Mouse (Mus musculus) hindbrain, embryonic 11.5 days (tissue): Measurements from ENCODE around the gene Arhgef18. TPM values are rescaled to one million over a fixed set of nuclear protein-coding genes. Genes with fewer than 3 reads are reported as not detected.

ENCODE experiments used
- ATAC-seq: fragments of 200-750 bp; cut with Nextera tagmentation; 2 replicates; pipeline ENCODE4 v1.8.0; 2017; ENCODE audit warnings: mild to moderate bottlenecking, moderate TSS enrichment, moderate library complexity; ENCODE audit not compliant: low FRiP score
- DNase-seq: peaks from one replicate; pipeline ENCODE4 v3.0.0-alpha.2; 2015; ENCODE audit warnings: low spot score
- H3K27ac ChIP-seq: fragments of 300-500 bp; sonication (generic); 2 replicates; pipeline ENCODE4 v1.5.1; 2014; ENCODE audit warnings: mild to moderate bottlenecking, low read depth, low read length
- H3K27me3 ChIP-seq: fragments of 300-500 bp; sonication (generic); 2 replicates; pipeline ENCODE4 v1.6.1; 2014; ENCODE audit warnings: mild to moderate bottlenecking, low read length, moderate library complexity, mixed read lengths; ENCODE audit not compliant: control insufficient read depth, insufficient read depth
- H3K36me3 ChIP-seq: fragments of 300-500 bp; sonication (generic); 2 replicates; pipeline ENCODE4 v1.6.1; 2014; ENCODE audit warnings: mild to moderate bottlenecking, low read length, moderate library complexity, mixed read lengths; ENCODE audit not compliant: control insufficient read depth, insufficient read depth
- H3K4me1 ChIP-seq: fragments of 300-500 bp; sonication (generic); replicated peaks from 2 replicates; pipeline ENCODE4 v1.6.1; 2014; ENCODE audit warnings: low read length, mixed read lengths; ENCODE audit not compliant: control insufficient read depth, insufficient read depth
- H3K4me2 ChIP-seq: fragments of 300-500 bp; sonication (generic); replicated peaks from 2 replicates; pipeline ENCODE4 v1.6.1; 2014; ENCODE audit warnings: mild to moderate bottlenecking, low read depth, low read length
- H3K4me3 ChIP-seq: fragments of 300-500 bp; sonication (generic); 2 replicates; pipeline ENCODE4 v1.5.1; 2014; ENCODE audit warnings: low read depth, low read length
- H3K9ac ChIP-seq: fragments of 300-500 bp; sonication (generic); 2 replicates; pipeline ENCODE4 v1.6.1; 2014; ENCODE audit warnings: low read depth, low read length
- H3K9me3 ChIP-seq: fragments of 300-500 bp; sonication (generic); 2 replicates; pipeline ENCODE4 v1.6.1; 2016; ENCODE audit warnings: low read length; ENCODE audit not compliant: control insufficient read depth
- WGBS: fragments of 180-500 bp; shearing (Covaris S2); extraction: QIAGEN DNeasy Blood & Tissue Kit; methylation state at CpG from one replicate; pipeline ENCODE4 v1.1.7; 2014; 5-methylcytosine and 5-hydroxymethylcytosine counted together
- polyA plus RNA-seq: library from polyadenylated mRNA; unstranded; fragments of >200 nt; fragmentation: Nextera tagmentation; extraction: Ambion mirVana; gene quantifications from 2 replicates; pipeline ENCODE4 v1.2.1, GENCODE M21; 2014

Gene Arhgef18
- polyA plus RNA-seq, 1 experiment from 2014 or later: 10.9 TPM

DNA sequence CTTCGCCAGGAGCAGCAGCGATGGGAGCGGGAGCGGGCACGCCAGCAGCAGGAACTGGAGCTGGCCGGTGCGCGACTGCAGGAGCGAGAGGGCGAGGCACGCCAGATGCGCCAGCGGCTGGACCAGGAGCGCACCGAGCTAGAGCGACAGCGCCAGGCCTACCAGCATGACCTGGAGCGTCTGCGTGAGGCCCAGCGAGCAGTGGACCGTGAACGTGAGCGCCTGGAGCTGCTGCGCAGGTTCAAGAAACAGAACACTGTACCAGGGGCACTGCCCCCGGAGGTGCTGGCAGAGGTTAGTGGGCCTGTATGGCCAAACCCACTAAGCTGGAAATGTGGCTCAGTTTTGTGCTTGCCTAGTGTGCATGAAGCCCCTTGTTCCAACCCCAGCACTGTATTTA, 59.2 kb downstream of the Arhgef18 start:
- ATAC-seq (no peak), DNase-seq (no peak)
- H3K27ac ChIP-seq: no peak overlapping the region
- H3K4me3 ChIP-seq: no peak overlapping the region
- H3K27me3 ChIP-seq: no peaks in the 10 kb centered on the region
- peaks cover 9% of the 10 kb centered on the region for H3K36me3 ChIP-seq
- H3K9me3 ChIP-seq: no peaks in the 10 kb centered on the region
- H3K4me2 ChIP-seq: no peak overlapping the region
- no peak overlapping the region for H3K9ac ChIP-seq
- no peaks in the 10 kb centered on the region for H3K4me1 ChIP-seq
- 97% methylated on average over 25 of the region's 25 CpGs for WGBS

DNA sequence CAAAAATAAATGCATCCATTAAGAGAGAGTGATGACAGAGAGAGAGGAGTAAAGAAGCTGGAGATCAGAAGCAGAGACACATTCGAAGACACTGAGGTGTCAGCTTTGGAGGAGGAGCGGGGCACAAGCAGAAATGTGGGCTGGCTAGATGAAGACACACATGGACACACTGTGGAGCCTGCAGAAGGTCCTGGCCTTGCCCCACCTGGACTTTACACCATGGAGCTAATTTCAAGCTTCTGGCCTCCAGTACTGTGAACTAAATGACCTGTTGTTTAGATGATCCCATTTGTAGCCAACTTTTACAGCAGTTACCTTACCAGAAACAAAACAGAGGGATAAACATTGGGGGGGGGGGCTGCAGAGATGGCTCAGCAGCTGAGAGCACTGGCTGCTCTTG, 70.4 kb downstream of the Arhgef18 start:
- Histone ChIP-seq H3K4me3 (no peak overlapping the region), H3K9me3 (no peaks in the 10 kb centered on the region), H3K9ac (no peak overlapping the region), H3K4me1 (no peaks in the 10 kb centered on the region), H3K27me3 (no peaks in the 10 kb centered on the region), H3K4me2 (no peak overlapping the region), H3K36me3 (no peaks in the 10 kb centered on the region), H3K27ac (no peak overlapping the region)
- DNase-seq: no peak
- 87% methylated on average over 2 of the region's 2 CpGs for WGBS
- ATAC-seq: no peak

DNA sequence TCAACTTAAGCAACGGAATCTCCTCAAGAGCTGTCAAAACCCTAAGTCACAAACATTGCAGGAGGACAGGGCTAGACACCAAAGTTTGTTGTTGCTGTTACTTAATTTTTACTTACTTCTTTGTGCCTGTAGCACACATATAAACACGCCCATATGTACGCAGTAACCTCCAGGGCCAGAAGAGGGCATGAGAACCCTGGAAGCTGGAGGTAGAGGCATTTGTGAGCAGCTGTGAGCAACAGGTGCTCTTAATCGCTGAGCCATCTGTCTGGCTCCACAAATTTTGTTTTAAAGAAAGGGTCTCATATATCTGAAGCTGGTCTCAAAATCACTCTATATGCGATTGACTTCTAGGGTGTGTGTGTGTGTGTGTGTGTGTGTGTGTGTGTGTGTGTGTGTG, 71.5 kb downstream of the Arhgef18 start:
- Histone ChIP-seq H3K4me2 (no peak overlapping the region), H3K4me3 (no peak overlapping the region), H3K4me1 (no peaks in the 10 kb centered on the region), H3K36me3 (no peaks in the 10 kb centered on the region), H3K9me3 (no peaks in the 10 kb centered on the region), H3K27me3 (no peaks in the 10 kb centered on the region), H3K27ac (no peak overlapping the region), H3K9ac (no peak overlapping the region)
- DNase-seq: peak; percentile 61
- 63% methylated on average over 5 of the region's 5 CpGs for WGBS
- no peak for ATAC-seq

DNA sequence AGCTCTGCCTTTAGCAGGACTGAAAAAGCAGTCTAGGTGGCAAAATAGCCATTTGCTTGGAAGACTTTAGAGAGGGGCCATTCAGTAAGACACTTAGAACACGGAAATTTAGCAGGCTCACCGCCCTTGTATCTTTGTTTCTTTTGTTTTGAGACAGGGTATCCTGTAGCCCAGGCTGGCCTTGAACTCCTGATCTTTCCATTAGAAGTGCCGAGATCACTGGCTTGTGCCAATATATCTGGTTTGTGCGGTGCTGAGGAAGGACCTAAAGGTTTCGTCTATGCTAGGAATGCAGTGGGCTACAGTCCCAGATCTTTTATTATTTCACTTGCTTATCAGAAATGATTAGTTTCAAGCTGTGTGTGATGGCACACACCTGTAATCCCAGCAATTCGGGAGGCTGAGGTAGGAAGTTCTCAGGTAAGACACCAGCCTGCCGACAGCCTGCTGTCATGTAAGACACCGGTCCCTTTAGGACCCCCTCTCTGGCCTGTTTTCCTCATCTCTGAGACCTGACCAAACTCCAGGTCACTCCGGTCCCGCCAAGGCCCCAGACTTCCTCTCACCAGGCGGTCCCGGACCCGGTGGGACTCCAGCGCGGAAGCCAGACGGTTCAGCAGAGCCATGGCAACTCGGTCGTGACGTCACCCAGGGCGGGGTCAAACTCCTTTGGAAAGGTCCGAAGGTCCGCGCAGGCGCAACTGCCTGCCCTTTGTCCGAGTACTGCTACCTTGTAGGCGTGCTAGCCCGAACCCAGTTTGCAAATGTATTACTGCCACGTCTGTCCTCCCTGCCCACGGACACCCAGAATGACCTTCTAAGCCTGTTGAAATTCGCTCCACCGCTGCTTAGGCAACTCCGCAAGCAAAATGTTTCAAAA, 74.4 kb downstream of the Arhgef18 start, which contains the start of gene Pex11g:
Gene Pex11g (minus strand): TSS at position 675 of the 880 bp plus-strand sequence.
- Histone ChIP-seq H3K36me3 (no peaks in the 10 kb centered on the region), H3K27me3 (no peaks in the 10 kb centered on the region), H3K4me3 (peak within 1 kb of the TSS; percentile 43), H3K4me2 (peak within 1 kb of the TSS; percentile 58), H3K27ac (peak within 1 kb of the TSS; percentile 79), H3K9ac (peak within 1 kb of the TSS; percentile 72), H3K4me1 (no peaks in the 10 kb centered on the region), H3K9me3 (no peaks in the 10 kb centered on the region)
- ATAC-seq (peak; percentile 95), DNase-seq (peak; percentile 100)
- WGBS: 8% methylated on average over 32 of the region's 32 CpGs

DNA sequence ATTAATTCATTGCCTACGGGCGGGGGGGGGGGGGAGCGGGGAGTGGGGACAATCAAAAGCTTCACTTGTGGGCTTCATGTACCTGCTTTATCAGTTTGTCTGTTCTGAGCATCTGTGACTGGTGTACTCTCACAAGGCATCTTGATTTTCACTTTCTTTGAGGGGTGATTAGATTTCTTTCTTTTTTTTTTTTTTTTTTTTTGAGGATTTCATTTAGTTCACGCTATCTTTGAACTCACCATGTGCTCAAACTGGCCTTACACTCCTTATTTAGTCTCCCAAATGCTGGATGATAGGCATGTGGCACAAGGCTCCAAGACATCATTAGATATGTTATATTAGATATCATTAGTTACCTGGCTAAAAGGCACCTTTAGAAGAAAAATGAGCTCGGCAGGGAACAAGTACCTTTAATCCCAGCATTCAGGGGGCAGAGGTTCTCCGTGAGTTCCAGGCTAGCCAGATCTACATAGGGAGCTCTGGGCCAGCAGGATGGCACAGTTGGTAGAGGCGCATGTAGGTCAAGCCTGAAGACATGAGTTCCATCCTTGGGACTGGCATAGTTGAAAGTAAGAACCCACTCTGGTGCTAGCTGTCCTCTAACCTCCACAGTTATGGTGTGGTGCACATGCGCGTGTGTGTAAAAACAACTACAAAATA, 75.2 kb downstream of the Arhgef18 start:
- DNase-seq: peak; percentile 37
- H3K27me3 ChIP-seq: no peaks in the 10 kb centered on the region
- H3K4me1 ChIP-seq: no peaks in the 10 kb centered on the region
- H3K9ac ChIP-seq: peak overlapping the region; percentile 72
- no peaks in the 10 kb centered on the region for H3K36me3 ChIP-seq
- 53% methylated on average over 9 of the region's 9 CpGs for WGBS
- no peaks in the 10 kb centered on the region for H3K9me3 ChIP-seq
- H3K4me2 ChIP-seq: peak overlapping the region; percentile 58
- peak overlapping the region; percentile 79 for H3K27ac ChIP-seq
- no peak for ATAC-seq
- H3K4me3 ChIP-seq: peak overlapping the region; percentile 43

DNA sequence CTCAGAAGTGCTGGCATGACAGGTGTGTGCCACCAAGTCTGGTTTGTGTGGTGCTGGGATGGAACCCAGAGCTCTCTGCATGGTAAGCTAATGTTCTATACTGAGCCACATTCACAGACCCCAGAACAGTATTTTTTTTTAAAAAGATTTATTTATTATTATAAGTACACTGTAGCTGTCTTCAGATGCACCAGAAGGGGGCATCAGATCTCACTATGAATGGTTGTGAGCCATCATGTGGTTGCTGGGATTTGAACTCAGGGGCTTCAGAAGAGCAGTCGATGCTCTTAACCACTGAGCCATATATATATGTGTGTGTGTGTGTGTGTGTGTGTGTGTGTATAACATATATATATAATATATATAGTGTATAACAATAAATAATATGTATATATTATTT, 76.0 kb downstream of the Arhgef18 start:
- DNase-seq (no peak), ATAC-seq (no peak)
- WGBS: 96% methylated on average over 1 of the region's 1 CpGs
- Histone ChIP-seq H3K27me3 (no peaks in the 10 kb centered on the region), H3K27ac (no peak overlapping the region), H3K4me3 (no peak overlapping the region), H3K9me3 (no peaks in the 10 kb centered on the region), H3K4me2 (no peak overlapping the region), H3K9ac (no peak overlapping the region), H3K4me1 (no peaks in the 10 kb centered on the region), H3K36me3 (no peaks in the 10 kb centered on the region)

DNA sequence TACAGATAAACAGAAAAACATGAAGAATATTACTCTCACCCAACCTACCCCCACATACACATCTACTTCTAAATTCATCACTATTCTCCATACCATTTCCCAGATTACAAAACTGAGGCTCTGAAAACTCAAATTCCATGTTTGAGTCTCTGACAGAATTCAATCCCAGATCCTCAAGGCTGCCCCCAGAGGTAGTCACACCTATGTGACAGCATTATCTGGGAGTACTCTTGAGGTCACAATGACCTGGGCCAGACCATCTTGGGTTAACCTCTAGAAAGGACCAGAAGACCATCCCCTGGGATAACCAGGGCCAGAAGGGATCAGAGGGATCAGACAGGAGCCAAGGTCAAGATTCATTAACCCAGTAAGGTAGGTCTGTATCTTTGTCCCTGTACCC, 77.8 kb downstream of the Arhgef18 start, which contains the start of gene Tex45:
Gene Tex45 (plus strand): TSS at position 301 of the 400 bp plus-strand sequence.
- ATAC-seq (no peak), DNase-seq (no peak)
- Histone ChIP-seq H3K9me3 (no peaks in the 10 kb centered on the region), H3K27me3 (0 out of 2 replicates have a peak, but pooled peaks cover 1% of the 10 kb centered on the region), H3K36me3 (no peaks in the 10 kb centered on the region), H3K27ac (no peak within 1 kb of the TSS), H3K4me3 (no peak within 1 kb of the TSS), H3K9ac (no peak within 1 kb of the TSS), H3K4me1 (no peaks in the 10 kb centered on the region), H3K4me2 (no peak within 1 kb of the TSS)

DNA sequence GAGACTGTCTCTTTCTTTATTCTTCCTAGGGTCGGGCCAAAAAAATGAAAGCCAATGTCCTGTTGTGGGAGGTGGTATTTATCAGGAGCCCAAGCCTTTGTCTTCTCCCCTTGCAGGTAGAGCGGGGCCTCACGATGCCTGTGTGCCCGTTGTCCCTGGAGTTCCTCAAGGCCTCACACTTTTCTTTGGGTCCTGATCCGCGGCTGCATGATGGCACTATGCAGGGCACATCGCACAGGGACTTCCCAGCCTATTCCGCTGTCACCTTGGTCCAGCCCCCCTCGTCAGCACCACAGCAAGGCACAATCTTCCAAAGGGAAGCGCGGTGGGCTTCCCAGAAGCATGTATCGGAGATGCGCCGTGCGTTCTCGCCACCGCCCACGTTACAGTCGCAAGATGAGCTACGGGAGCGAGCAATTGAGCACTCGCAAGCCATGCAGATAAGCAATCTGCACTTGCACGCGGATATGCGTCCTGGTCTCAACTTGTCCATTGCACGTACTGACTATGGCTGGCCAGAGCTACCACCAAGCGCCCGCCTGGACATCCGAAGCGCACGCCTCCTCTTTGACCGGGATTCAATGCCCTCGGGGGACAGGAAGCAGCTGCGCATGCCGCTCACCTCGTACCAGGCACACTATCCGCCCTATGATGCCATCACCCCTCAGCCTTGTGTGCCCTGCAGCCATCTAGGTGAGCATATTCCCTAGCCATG, 83.1 kb downstream of the Arhgef18 start:
- H3K4me2 ChIP-seq: peak overlapping the region; percentile 34
- H3K27me3 ChIP-seq: 0 out of 2 replicates have a peak, but pooled peaks cover 2% of the 10 kb centered on the region
- H3K4me1 ChIP-seq: 0 out of 2 replicates have a peak, but pooled peaks cover 2% of the 10 kb centered on the region
- DNase-seq (peak; percentile 34), ATAC-seq (peak; percentile 40; the same call in 1 of the 2 replicates)
- H3K9me3 ChIP-seq: no peaks in the 10 kb centered on the region
- H3K27ac ChIP-seq: no peak overlapping the region
- no peak overlapping the region for H3K9ac ChIP-seq
- H3K36me3 ChIP-seq: no peaks in the 10 kb centered on the region
- 33% methylated on average over 37 of the region's 37 CpGs for WGBS
- peak overlapping the region; percentile 23; the same call in 1 of the 2 replicates for H3K4me3 ChIP-seq
